Mouse (Mus musculus): ENCODE measurements around the gene C5ar1.

C5ar1 gene

DNA sequence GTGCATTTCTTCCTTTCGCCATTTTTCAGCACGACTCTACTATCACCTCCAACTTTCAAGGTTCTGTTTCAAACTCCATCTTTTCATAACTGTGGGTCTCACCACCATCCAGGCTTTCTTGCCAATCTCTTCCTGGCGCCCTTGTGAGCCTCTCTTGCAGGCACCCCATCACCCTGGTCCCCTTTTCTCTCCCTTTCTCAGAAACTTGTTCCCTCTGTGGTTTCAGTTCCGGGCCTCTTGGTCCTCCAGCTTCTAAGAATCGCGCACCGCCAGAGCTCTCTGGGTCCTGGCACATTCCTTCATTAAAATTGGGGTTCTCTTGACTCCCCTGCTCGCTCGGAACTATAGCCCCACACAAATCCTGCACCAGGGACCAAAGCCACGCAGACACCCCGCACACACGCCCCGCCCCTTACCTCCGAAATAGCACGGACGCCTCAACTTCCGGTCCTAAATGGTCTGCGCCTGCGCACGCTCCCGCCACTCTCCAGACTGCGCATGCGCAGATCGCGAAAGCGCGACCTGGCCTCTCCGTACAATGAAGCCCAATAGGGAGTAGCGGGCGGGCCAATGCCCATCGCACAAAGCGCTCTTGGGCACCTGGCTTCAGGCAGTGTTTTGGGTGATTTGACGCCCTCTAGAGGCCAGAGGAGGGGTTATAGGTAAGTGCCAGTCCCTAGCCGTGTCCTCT, 37.6 kb downstream of the C5ar1 start, which contains the start of gene Dhx34:
Gene Dhx34 (minus strand): TSS at position 456 of the 691 bp plus-strand sequence.
- DNase-seq (ENCODE audit: low spot score), result peak; percentile 93

DNA sequence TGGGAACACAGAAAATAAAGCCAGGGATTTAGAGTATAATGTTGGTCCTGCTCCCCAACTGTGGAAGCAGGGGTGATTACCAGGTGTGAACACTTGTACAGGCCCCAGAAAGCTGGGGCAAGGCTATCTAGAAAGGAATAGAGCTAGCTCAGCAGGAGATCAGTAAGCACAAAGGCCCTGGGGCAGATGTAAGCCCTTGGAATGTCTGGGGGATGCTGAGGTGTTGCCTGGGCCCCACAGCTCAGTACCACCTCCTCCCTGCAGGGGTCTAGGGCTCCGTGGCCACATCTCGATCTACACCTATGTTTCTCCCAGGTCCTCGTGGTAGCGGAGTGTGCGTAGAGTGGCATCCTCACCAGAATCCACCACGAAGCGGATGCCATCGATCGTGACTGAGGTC, 45.4 kb downstream of the C5ar1 start:
- no peak for DNase-seq (ENCODE audit: low spot score)

DNA sequence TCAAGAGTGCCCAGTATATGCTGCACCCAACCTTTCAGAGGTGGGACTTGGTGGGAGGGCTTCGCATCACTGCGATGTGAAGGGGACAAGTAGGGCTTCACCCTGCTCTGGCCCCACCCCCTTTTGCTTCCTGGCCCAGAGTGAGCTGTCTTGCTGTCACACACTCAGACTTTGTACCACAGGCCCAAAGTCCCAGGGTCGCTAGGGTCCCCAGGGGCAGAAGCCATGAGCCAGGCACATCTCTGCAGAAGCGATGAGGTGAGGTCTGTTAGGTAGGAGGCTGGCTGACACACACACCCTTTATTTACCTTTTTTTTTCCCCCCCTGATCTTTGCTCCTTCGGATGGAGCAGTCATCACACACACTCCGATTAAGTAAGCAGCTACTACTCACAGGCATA, 46.1 kb downstream of the C5ar1 start:
- no peak for DNase-seq (ENCODE audit: low spot score)

DNA sequence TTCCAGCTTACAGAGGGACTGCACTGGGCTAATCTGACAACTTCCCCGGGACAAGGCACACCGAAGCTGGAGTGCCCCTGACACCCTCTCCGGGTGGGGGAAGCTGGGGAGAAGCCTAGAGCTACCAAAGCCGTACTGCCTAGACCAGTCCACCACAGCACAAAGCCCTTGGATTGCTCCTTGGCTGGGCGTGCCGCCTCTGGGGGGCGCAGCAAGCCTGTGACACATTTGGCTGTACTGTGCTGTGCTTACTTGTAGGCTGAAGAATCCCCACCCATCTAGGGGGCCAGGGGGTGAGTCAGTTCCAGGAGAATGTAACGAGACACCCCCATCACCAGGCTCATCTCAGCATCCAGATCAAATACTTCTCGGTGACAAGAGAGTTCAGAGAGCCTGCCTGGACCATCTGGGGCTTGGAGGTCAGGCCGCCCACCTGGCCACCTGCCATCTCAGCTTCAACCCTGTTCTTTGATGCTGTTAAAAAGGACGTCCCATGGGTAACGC, 48.4 kb downstream of the C5ar1 start:
- DNase-seq (ENCODE audit: low spot score), result no peak

DNA sequence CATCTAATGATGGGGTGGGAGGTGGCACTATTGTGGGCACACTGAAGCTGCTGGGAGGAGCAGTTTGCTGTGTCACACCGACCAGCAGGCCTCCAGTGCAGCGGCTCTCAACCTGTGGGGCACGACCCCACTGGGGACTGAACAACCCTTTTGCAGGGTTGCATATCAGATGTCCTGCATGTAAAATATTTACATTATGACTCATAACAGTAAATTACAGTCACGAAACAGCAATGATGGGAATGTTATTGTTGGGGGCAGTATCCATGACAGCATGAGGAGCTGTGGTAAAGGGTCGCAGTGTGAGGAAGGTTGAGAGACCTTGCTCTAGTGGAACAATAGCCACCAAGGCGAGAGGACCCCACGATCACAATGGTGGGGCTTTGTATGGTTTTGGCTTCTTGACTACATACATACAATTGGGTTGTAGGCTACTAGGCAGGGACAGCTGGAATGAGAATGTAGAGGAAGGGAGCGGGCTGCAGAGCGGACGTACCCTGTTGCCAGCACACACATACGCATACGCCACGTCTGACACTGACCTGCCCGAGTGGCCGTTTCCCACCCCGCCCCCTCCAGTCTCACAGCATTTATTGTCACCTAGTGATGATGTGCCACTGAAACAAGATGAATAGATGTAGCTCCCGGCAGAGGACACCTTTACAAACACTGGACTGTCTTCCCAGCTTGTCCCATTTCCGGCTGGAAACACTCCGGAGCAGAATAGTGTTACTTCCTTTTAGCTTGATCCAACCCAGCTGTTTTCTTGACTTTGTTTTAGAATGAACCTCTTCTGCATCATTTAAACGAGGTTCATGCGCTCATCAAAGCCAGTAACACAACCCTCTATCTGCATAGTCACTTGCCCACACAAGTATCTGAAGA, 50.3 kb downstream of the C5ar1 start:
- no peak for DNase-seq (ENCODE audit: low spot score)

DNA sequence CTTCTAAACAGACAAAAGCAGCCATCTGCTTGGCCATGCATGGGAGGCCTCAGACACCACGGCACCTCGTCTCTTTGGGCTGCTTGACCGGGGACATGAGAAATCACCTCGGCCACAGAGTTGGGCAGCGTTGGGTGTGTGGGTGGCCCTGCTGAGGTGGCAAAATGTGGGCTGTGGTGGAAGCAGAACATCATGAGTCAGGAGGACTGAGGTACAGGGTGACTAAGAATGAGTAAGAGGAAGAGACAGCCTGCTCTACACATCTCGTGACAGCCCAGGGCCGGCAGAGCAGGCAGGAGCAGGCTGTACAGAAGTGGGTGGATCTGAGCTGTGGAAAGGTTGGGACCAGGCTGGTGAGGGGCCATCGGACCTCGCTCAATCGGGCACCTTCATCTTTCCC, 51.8 kb downstream of the C5ar1 start:
- peak; percentile 39 for DNase-seq (ENCODE audit: low spot score)

DNA sequence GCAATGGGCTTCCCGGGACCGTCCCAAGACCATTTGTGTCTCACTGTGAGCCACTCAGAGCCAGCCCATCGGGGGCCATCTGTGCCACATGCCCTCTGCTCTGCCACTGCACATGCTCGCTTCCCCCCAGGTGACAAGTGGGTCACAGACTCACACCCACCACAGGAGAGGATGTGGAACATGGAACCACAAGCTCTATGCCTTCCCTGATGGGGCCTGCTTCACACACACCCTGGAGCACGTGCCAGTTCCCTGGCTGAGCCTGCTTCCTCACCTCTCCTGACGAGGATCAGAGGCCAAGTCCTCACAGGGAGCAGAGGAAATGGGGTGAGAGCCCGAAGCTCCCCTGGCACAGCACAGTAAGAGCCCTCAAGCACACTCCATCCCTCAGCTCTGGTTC, 52.3 kb downstream of the C5ar1 start:
- no peak for DNase-seq (ENCODE audit: low spot score)

DNA sequence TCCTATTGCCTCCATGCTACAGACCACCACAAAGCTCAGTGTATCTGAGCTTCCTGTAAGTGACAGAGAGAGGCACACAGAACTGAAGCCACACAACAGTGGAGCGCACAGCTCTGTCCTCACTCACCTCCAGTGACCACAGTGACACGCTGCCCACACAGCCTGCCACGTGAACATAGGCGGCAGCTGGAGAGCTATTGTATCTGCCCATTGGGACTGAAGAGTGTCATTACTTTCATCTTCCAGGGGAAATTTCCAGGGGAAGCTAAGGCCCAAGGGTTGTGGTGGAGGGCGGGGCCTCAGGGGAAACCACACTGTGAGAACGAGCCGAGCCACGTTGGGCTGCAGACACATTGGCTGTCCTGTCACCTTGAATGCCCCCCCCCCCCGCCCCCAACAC, 54.5 kb downstream of the C5ar1 start:
- no peak for DNase-seq (ENCODE audit: low spot score)

DNA sequence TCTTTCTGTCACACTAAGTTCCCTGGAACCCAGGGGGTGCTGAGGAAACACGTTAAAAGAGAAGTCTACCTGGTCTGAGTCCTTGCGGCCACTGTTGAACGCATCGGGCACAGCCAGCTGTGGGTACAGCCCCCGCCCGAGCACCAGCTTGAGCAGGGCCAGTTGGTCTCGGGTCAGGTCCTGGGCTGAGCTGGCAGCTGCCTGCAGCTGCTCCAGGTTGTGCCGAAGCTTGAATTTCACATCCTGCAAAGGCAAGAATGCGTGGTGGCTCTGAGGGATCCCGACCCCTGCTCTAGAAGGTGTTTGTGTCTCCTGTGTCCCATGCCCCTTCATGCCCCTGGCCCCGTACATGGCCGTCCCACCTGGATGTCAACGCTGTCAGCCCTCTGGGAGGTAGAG, 55.8 kb downstream of the C5ar1 start:
- no peak for DNase-seq (ENCODE audit: low spot score)

DNA sequence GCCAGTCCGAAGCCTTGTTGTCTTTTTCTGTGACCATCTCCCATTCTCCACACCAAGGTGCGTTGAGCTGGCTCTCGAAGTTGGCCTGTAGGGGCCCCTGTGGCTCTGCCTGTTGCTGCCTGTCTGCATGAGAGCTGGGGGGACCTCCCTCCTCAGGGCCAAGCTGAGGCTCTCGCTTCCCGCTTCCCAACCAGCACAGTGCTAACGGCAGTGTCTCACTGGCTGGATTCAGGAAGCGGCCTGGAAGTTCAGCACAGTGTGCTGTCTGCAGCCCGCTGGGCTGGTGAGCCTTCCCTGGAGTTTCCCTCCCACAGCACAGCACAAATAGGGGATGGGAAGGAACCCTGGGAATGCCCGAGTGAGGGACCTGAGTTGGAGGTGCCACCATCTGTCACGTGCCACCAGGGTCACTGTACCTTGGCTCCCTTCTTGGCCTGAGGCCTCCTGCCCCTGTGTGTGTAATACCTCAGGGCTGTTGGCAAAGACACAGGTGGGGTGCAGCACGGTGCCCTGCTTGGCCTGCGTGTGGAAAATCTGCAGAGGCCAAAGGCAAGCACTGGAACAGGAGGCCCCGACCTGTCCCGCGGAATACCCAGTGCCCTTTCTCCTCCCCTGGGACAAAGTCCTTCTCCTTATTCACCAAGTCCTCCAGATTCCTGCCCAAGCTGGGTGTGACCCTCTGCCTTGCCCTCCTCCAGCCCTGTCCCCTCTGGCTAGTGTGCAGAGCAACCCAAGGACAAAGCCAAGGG, 56.4 kb downstream of the C5ar1 start:
- DNase-seq (ENCODE audit: low spot score), result no peak

DNA sequence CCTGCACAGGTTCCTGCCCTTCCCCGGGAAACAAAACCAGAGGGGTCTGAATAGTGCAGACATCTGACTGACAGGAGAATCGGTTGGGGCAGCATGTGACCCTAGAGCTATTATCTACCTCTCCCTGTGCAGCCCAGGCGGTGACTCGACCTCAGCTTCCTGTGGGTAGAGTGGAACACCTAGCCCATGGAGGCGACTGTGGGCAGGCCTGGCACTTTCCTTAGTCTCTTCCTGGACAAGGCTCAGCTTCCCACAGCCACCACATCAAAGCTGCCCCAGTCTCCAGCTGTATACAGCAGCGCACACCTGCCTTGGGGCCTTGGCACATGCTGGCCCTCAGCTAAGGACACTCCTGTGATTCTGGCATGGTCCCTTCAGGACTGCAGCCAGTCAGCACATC, 58.2 kb downstream of the C5ar1 start:
- no peak for DNase-seq (ENCODE audit: low spot score)

DNA sequence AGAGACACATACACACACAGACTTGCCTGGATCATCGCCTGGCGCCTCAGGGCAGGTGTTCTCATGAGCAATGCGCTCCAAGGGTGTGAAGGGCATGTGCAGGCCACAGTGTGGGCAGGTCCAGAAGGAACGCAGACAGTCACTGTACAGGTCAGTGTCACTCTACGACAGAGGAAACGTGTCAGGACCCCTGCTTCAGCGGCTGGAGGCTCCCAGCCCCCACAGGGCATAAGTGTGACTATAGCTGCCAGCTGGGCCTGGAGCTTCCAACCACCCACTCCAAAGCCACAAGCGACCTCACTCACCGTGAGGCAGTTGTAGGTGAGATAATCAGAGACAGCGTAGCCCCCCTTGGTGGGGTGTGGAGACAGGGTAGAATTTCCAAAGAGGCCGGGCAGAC, 60.8 kb downstream of the C5ar1 start:
- no peak for DNase-seq (ENCODE audit: low spot score)

DNA sequence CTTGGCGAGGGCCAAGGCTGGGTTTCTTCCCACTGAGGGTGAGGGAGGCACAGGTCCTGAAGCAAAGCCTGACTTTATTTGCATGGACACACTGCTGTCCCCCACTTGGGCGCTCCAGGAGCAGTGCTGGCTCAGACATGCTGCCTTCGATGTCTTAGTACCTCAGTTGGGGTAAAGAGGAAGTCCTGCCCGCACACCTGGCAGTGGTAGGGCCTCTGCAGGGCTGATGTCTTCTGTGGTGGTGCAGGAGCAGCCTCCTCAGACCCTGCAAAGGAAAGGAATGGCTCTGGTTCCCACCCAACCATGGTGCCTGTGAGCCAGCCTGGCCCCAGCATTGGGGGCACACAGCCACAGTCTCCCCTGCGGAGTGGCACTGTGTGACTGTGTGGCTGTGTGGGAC, 62.2 kb downstream of the C5ar1 start:
- DNase-seq (ENCODE audit: low spot score), result no peak

Data from left cerebral cortex, adult 11 months (tissue).